Mouse (Mus musculus): ENCODE measurements around the gene 1700017B05Rik.

GRCm38 (mm10) chr9:57309353-57309752 lies 46.9 kb upstream of the 1700017B05Rik start:
- TF ChIP-seq CTCF (IDR thresholded peaks at IDR 0.05) (no peak), POLR2A (IDR thresholded peaks at IDR 0.05; ENCODE audit: insufficient read depth, low read depth, low read length) (no peak), EP300 (IDR thresholded peaks at IDR 0.05; ENCODE audit: insufficient read depth, low read depth, low read length) (no peak)
